Mouse (Mus musculus) CH12.LX (cell line): ENCODE results near the gene Elp4.

Experiments
- CTCF ChIP-seq, 2 experiments: IDR thresholded peaks in 1 of 2; conservative IDR thresholded peaks in 1 of 2; 2 replicates each; pipeline ENCODE4 v1.5.1; 2011 to 2012; ENCODE audit warnings: low read depth in 2 of 2, low read length in 2 of 2, improper control_type of control experiment in 1 of 2, inconsistent platforms in 1 of 2, mild to moderate bottlenecking in 1 of 2, moderate library complexity in 1 of 2
- ELF1 ChIP-seq: IDR thresholded peaks from 2 replicates; pipeline ENCODE4 v1.6.1; 2014; ENCODE audit warnings: low read depth, mild to moderate bottlenecking, inconsistent platforms, low read length, improper control_type of control experiment
- MXI1 ChIP-seq: IDR thresholded peaks from 2 replicates; pipeline ENCODE4 v1.6.1; 2011; ENCODE audit warnings: mild to moderate bottlenecking, low read depth, low read length, improper control_type of control experiment
- ZC3H11A ChIP-seq: IDR thresholded peaks from 2 replicates; pipeline ENCODE4 v1.6.1; 2012; ENCODE audit warnings: low read depth, mild to moderate bottlenecking, inconsistent platforms, low read length, improper control_type of control experiment

DNA sequence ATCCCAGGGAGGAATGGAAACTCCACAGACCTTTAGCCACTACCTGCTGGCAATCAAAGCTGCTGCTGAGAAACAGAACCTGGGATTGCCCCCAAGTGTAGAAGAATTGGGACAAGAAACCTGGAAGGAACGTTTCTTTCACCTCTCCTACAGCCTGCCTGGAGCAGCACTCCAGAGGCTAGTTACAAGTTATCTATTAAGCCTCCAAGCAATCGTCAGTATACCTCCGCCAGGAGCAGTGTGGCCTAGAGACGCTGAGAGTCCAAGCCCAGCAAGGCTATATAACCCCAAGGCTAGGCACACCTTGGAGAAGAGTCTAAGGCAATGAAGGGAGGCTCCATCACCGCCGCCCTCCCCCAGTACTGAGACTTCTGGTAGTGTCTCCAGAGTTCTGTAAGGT, 238.0 kb downstream of the Elp4 start:
- TF ChIP-seq CTCF (conservative IDR thresholded peaks at IDR 0.05 in 1 of 2, IDR thresholded peaks at IDR 0.05 in 1 of 2; ENCODE audit: low read depth in 2 of 2, low read length in 2 of 2): no peak
- no peak for TF ChIP-seq ELF1
- no peak for TF ChIP-seq ZC3H11A
- TF ChIP-seq MXI1: no peak
